Mouse (Mus musculus) C2C12 (cell line): ENCODE measurements around the gene Cdh22.

Source experiments
- CEBPB ChIP-seq: IDR thresholded peaks from one replicate; pipeline ENCODE4 v1.6.1; 2011; ENCODE audit warnings: low read depth, mild to moderate bottlenecking, control low read depth, moderate library complexity
- CTCF ChIP-seq: IDR thresholded peaks from one replicate; pipeline ENCODE4 v1.5.1; 2011; ENCODE audit not compliant: control insufficient read depth, insufficient read depth, insufficient read length
- MAX ChIP-seq: IDR thresholded peaks from one replicate; pipeline ENCODE4 v1.6.1; 2011; ENCODE audit warnings: mild to moderate bottlenecking, control low read depth
- MYOD1 ChIP-seq: IDR thresholded peaks from one replicate; pipeline ENCODE4 v1.6.1; 2011; ENCODE audit warnings: low read depth; ENCODE audit not compliant: control insufficient read depth, insufficient read length
- MYOG ChIP-seq: IDR thresholded peaks from one replicate; pipeline ENCODE4 v1.6.1; 2011; ENCODE audit not compliant: control insufficient read depth, insufficient read length; ENCODE audit errors: extremely low read depth
- USF1 ChIP-seq: IDR thresholded peaks from one replicate; pipeline ENCODE4 v1.6.1; 2011; ENCODE audit warnings: low read depth, mild to moderate bottlenecking, control low read depth, moderate library complexity

DNA sequence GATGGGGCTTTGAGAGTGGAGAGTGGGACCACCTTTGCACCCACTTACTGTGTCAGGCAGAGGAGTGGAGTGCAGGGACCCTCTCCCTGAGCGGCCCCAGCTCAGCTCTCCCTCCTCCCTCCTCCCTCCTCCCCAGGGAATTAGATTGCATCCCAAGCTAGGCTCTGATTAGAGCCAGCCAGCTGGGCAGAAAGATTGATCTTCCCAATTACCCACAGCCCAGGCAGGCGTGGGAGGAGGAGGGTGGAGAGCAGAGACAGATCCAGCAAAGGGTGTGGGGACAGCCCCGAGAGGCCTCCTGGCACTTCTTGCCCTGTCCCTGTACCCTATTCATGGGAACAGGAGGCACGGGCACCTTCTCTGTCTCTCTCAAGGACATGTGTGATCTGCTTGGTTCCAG lies 105.5 kb downstream of the Cdh22 start:
- TF ChIP-seq CTCF, result no peak
- no peak for TF ChIP-seq CEBPB
- no peak for TF ChIP-seq USF1
- TF ChIP-seq MYOG, result no peak
- TF ChIP-seq MAX, result no peak
- no peak for TF ChIP-seq MYOD1
